Mouse (Mus musculus): Measurements from ENCODE around the gene Comtd1.

Gene Comtd1

DNA sequence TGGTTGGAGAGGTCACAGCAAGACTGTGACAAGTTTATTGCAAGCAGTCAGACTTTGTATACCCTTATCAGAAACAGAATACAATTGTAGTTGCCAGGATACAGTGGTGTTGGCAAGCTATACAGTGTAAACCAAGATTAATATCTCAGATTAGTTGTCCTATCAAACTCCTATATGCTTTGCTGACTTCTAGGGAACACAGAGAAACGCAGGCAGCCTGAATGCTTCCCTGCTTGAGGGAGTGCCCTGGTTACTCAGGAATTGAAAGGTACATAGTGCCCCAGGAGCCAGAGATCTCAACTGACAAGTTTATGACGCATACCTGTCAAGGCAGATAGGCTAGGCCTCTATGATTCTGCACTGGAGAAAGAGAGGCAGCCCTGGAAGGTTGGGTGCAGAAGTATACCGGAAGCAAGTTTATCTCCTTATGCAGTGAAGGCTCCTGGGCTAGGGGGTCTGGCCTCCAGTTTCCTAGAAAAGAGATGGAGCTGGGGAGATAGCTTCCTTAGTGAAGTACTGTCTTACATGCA lies 42.1 kb downstream of the Comtd1 start:
- in situ Hi-C loops (cut with MboI) = no loop called here

DNA sequence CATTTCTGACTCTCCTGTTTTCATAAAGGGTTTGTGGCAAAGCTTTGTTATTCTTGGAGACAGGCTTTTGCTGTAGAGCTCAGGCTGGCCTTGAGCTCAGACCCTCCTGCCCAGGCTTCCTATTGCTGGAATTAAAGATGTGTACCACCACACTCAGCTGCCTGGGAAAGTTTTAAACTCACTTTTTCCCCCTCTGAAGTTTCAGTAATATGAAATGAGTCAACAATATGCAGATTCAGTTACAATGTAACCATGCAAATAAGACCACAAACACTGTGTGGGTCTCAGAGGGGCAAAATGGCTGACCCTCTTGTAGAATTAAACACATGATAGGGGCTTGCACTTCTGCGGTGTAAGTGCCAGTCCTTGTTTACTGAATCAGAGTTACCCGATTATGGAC lies 42.6 kb downstream of the Comtd1 start:
- in situ Hi-C loops (cut with MboI) = no loop called here

DNA sequence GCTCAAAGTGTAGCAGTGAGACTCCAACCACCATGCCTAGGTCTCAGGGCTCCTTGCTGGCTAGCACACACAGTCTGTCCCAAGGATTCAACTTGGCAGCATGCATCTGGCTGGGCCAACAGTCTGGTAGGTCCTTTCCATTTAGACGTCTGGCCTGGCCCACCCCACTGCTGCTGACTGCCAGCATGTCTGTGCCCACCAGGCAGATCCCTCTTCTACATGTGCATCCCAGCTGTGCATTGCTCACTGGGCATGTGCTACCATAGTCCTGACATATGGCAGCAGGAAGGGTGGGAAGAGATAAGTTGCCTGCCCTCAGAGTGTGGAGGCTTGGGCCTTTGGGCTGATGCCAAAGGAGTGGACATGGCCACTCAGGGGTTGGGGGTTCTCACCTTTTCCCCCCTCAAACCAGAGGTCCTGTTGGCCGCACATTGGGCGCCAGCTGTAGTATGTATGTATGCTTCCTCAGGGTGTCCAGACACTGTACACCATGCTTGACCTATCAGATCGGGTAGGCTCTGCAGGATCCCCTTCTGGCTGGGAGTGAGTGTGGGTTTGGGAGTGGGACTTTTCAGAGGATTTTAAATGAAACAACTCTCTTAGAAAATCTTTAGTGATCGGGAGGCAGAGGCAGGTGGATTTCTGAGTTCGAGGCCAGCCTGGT lies 46.1 kb downstream of the Comtd1 start:
- in situ Hi-C loops (cut with MboI) = no loop called here

DNA sequence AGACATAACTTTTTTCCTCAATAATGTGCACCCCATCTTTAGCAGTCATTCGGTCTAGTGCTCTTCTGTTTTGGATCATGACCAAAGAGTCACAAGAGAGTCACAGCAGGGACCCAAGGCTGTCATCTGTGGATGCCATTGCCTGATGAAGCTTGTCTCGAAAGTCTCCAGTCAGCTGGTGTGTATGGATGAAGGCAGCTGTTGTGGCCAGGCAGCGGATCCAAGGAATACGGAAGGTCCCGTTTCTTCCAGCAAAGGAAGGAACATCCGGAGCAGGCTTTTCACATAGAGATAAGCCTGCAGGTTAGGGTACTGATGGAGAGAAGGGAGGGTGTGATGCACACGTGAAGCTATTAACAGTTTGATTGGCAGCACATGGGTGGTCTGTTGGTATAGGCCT lies 47.2 kb downstream of the Comtd1 start:
- in situ Hi-C loops (cut with MboI) = no loop called here

DNA sequence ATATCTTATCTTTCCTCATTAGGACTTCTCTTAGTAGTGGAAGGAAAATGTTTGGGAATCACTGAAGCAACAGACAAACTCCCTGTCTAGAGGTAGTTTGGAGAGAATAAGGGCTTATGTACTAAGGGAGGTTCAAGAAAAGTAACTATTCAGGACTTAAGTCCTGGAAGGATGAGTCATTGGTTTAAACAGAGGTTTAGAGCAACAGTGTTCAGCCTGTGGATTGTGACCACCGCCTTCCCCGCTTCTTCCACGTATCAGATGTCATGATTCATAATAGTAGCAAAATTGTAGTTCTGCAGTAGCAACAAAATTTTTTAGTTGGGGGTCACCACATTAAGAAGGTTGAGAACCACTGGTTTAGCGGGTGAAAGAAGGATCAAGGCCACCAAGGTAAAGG lies 48.1 kb downstream of the Comtd1 start:
- in situ Hi-C loops (cut with MboI) = no loop called here
